Mouse (Mus musculus) liver, postnatal 0 days (tissue): ENCODE results near the gene Gosr1. TPM values are rescaled to one million over a fixed set of nuclear protein-coding genes. Genes with fewer than 3 reads are reported as not detected.

Source experiments
- ATAC-seq: fragments of 200-750 bp; cut with Nextera tagmentation; 2 replicates; pipeline ENCODE4 v1.8.0; 2017; ENCODE audit warnings: mild to moderate bottlenecking, moderate library complexity
- DNase-seq: peaks from one replicate; pipeline ENCODE4 v3.0.0-alpha.2; 2016
- H3K27ac ChIP-seq: fragments of 300-500 bp; sonication (generic); 2 replicates; pipeline ENCODE4 v1.5.1; 2014; ENCODE audit warnings: antibody characterized with exemption, moderate library complexity, mild to moderate bottlenecking, low read depth
- H3K27me3 ChIP-seq: fragments of 300-500 bp; sonication (generic); 2 replicates; pipeline ENCODE4 v1.6.1; 2014; ENCODE audit warnings: low read length, control low read depth, mixed read lengths; ENCODE audit not compliant: insufficient read depth
- H3K36me3 ChIP-seq: fragments of 300-500 bp; sonication (generic); replicated peaks from 2 replicates; pipeline ENCODE4 v1.6.1; 2014; ENCODE audit warnings: mild to moderate bottlenecking, control low read depth, low read length, moderate library complexity, mixed read lengths; ENCODE audit not compliant: insufficient read depth
- H3K4me1 ChIP-seq: fragments of 300-500 bp; sonication (generic); 2 replicates; pipeline ENCODE4 v1.6.1; 2014; ENCODE audit warnings: antibody characterized with exemption, mild to moderate bottlenecking, control low read depth; ENCODE audit not compliant: insufficient read depth
- H3K4me2 ChIP-seq: fragments of 300-500 bp; sonication (generic); 2 replicates; pipeline ENCODE4 v1.6.1; 2014; ENCODE audit warnings: low read depth, mild to moderate bottlenecking, low read length, moderate library complexity, mixed read lengths
- H3K4me3 ChIP-seq: fragments of 300-500 bp; sonication (generic); 2 replicates; pipeline ENCODE4 v1.5.1; 2014; ENCODE audit warnings: low read depth, low read length
- H3K9ac ChIP-seq: fragments of 300-500 bp; sonication (generic); replicated peaks from 2 replicates; pipeline ENCODE4 v1.6.1; 2014; ENCODE audit warnings: mild to moderate bottlenecking, moderate library complexity
- H3K9me3 ChIP-seq: fragments of 300-500 bp; sonication (generic); 2 replicates; pipeline ENCODE4 v1.6.1; 2016; ENCODE audit warnings: mild to moderate bottlenecking, control low read depth, low read length, mixed read lengths
- CTCF ChIP-seq: sonication (generic); IDR thresholded peaks from 2 replicates; pipeline ENCODE4 v1.5.1; 2016; ENCODE audit warnings: antibody characterized with exemption, low read depth
- EP300 ChIP-seq: IDR thresholded peaks from 2 replicates; pipeline ENCODE4 v1.6.1; 2016; ENCODE audit warnings: antibody characterized with exemption, low read depth, mild to moderate bottlenecking
- WGBS: fragments of 180-500 bp; shearing (Covaris S2); extraction: QIAGEN DNeasy Blood & Tissue Kit; methylation state at CpG from one replicate; pipeline ENCODE4 v1.1.7; 2014; ENCODE audit not compliant: insufficient replicate concordance; 5-methylcytosine and 5-hydroxymethylcytosine counted together
- polyA plus RNA-seq: library from polyadenylated mRNA; unstranded; fragments of >200 nt; fragmentation: Nextera tagmentation; extraction: Ambion mirVana; gene quantifications from 2 replicates; pipeline ENCODE4 v1.2.1, GENCODE M21; 2015

Gosr1 gene
- polyA plus RNA-seq, 1 experiment from 2014 or later, result 12.9 TPM

DNA sequence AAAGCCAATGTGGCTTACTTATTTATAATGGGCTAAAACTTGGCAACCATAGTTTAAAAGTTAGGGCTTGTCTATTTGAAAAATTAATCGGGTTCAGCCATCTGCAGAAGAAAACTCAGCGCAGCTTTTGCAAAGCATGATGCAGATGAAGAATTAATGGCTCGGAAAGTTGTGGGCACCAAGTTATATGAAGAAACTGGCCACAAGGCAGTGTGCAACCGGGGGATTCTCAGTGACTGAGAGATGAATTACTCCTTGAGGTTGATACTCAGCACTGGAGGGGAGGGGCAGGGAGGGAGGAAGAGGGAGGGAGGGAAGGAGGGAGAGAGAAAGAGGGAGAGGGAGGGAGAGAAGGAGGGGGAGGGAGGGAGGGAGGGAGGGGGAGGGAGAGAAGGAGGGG, 46.4 kb downstream of the Gosr1 start:
- H3K36me3 ChIP-seq, result no peaks in the 10 kb centered on the region
- TF ChIP-seq EP300, result no peak
- no peak for TF ChIP-seq CTCF
- ATAC-seq (no peak), DNase-seq (no peak)
- H3K4me1 ChIP-seq, result no peaks in the 10 kb centered on the region
- H3K9me3 ChIP-seq, result no peaks in the 10 kb centered on the region
- WGBS, result 70% methylated on average over 4 of the region's 4 CpGs
- no peaks in the 10 kb centered on the region for H3K27me3 ChIP-seq
- H3K9ac ChIP-seq, result no peak overlapping the region
- H3K4me3 ChIP-seq, result no peak overlapping the region
- H3K27ac ChIP-seq, result no peak overlapping the region
- no peak overlapping the region for H3K4me2 ChIP-seq

- ATAC-seq, result peak; percentile 88
- Histone ChIP-seq H3K9ac (no peak overlapping the region), H3K9me3 (no peaks in the 10 kb centered on the region), H3K27ac (peak overlapping the region; percentile 66), H3K36me3 (no peaks in the 10 kb centered on the region), H3K4me3 (no peak overlapping the region), H3K27me3 (no peaks in the 10 kb centered on the region), H3K4me2 (no peak overlapping the region), H3K4me1 (peaks cover 7% of the 10 kb centered on the region)
- 31% methylated on average over 13 of the region's 17 CpGs for WGBS
- TF ChIP-seq EP300 (peak; percentile 75), CTCF (no peak)
- peak; percentile 51 for DNase-seq
Observed at GRCm38 (mm10) chr11:76709625-76710452, 53.5 kb downstream of the Gosr1 start.

DNA sequence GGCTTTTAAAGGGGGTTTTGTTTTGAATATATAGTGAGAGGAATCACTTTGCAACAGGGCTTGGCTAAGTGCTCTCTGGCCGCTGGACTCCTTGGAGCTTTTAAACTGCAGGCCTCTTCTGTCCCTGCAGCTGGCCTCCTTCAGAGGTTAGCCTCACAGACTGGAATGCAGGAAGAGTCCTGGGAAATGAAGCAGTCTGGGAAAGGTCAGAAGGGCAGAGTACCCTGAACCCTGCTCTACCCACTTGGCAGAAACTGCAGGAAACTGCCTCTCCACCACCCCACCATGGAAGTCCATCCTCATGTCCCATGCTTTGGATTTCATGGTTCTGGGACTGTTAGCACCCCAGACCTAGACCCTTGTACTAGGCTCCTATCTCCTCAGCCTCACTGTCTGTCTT, 54.5 kb downstream of the Gosr1 start:
- Histone ChIP-seq H3K36me3 (no peaks in the 10 kb centered on the region), H3K27me3 (no peaks in the 10 kb centered on the region), H3K9ac (no peak overlapping the region), H3K4me3 (no peak overlapping the region), H3K4me2 (no peak overlapping the region), H3K9me3 (no peaks in the 10 kb centered on the region), H3K4me1 (peaks cover 7% of the 10 kb centered on the region), H3K27ac (peak overlapping the region; percentile 66)
- DNase-seq, result no peak
- WGBS, result 64% methylated on average over 1 of the region's 1 CpGs
- TF ChIP-seq EP300 (no peak), CTCF (no peak)
- ATAC-seq, result no peak

DNA sequence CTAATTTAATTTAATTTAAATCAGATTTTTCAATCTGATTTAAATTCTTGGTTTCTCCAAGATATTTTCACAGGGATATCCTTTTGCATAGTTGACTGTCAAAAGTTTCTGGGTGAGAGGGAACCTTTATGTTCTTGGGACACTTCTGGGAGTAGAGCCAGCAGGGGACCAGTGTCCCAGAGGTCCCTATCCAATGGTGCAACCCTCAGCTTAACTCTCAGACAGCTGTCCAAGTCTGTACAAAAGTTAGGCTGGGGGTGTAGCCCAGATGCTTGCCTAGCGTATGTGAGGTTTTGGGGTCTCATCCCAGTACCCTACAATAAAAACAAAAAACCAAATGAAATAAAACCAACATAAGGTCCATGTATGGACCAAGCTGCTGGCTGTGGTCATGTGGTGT, 55.3 kb downstream of the Gosr1 start:
- DNase-seq, result peak; percentile 43
- H3K27me3 ChIP-seq, result no peaks in the 10 kb centered on the region
- 64% methylated on average over 1 of the region's 1 CpGs for WGBS
- no peak overlapping the region for H3K4me2 ChIP-seq
- H3K36me3 ChIP-seq, result no peaks in the 10 kb centered on the region
- peak overlapping the region; percentile 52 for H3K27ac ChIP-seq
- TF ChIP-seq EP300 (peak; percentile 54; the same call in 1 of the 2 replicates), CTCF (no peak)
- H3K9ac ChIP-seq, result no peak overlapping the region
- no peak overlapping the region for H3K4me3 ChIP-seq
- peaks cover 7% of the 10 kb centered on the region for H3K4me1 ChIP-seq
- peak; percentile 64 for ATAC-seq
- no peaks in the 10 kb centered on the region for H3K9me3 ChIP-seq

GRCm38 (mm10) chr11:76707656-76708055, 55.7 kb downstream of the Gosr1 start:
- Histone ChIP-seq H3K4me2 (no peak overlapping the region), H3K27ac (peak overlapping the region; percentile 52), H3K27me3 (no peaks in the 10 kb centered on the region), H3K36me3 (no peaks in the 10 kb centered on the region), H3K4me3 (no peak overlapping the region), H3K4me1 (peaks cover 7% of the 10 kb centered on the region), H3K9me3 (no peaks in the 10 kb centered on the region), H3K9ac (no peak overlapping the region)
- ATAC-seq, result no peak
- 65% methylated on average over 3 of the region's 3 CpGs for WGBS
- no peak for DNase-seq
- TF ChIP-seq CTCF (no peak), EP300 (no peak)

- Histone ChIP-seq H3K36me3 (no peaks in the 10 kb centered on the region), H3K27ac (no peak overlapping the region), H3K9me3 (no peaks in the 10 kb centered on the region), H3K4me2 (peak overlapping the region; percentile 10; the same call in 1 of the 2 replicates), H3K4me3 (no peak overlapping the region), H3K9ac (no peak overlapping the region), H3K4me1 (no peaks in the 10 kb centered on the region), H3K27me3 (no peaks in the 10 kb centered on the region)
- TF ChIP-seq CTCF (no peak), EP300 (no peak)
- DNase-seq (no peak), ATAC-seq (no peak)
- 51% methylated on average over 7 of the region's 9 CpGs for WGBS
Observed at GRCm38 (mm10) chr11:76699626-76700025, 63.8 kb downstream of the Gosr1 start.
